Mouse (Mus musculus) layer of hippocampus, postnatal 25 days (tissue): Measurements from ENCODE around the gene Keap1. TPM values are rescaled to one million over a fixed set of nuclear protein-coding genes. Genes with fewer than 3 reads are reported as not detected.
"Not testable (repeated sequence)": the region's sequence is repeated elsewhere in the genome, so short reads cannot be mapped to it uniquely, and the experiment has no call there.

Source experiments
- DNase-seq, 2 experiments: peaks; one replicate each; pipeline ENCODE4 v3.0.0; 2022; ENCODE audit warnings: mixed read lengths in 2 of 2, low spot score in 1 of 2; ENCODE audit errors: extremely low spot score in 1 of 2
- total RNA-seq, 2 experiments: library from RNA; stranded (reverse); gene quantifications; 2 replicates each; pipeline ENCODE4 v1.2.3; 2021

Keap1 gene
- 10 to 100 TPM; 56.7 to 60.1 TPM for total RNA-seq

DNA sequence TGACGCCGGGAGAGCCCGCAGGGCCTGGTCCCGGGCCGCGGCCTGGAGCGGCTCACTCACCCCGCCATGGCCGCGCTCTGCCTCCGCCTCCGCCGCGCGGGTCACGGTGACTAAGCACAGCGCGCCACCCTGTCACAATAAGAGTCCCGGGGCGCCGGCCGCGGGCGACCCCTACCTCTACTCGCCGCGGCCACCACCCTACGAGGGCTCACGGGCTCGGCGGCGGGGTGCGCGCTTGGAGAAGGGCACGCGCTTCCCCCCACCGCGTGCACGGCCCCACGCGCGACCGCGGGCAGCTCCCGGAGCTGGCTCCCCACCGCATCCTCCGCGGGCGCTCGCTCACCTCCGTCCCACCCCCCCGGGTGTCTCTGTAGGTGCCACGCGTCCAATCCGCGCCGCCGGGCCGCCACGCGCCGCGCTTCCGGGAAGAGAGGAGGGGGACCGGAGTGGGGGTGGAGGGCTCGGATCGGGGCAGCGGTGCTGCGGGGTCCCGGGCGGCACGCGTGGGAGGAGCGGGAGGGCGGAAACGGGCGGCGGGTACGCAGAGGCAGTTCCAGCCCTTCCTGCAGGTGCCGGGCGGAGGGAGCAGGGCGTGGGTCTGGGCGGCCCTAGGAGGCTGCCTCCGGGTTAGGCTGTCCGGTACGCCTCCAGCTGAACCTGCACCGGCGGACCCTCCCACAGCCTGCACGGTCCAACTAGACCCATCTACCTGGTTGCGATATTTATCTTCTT lies at the start of gene Keap1:
Gene Keap1 (minus strand): TSS at position 629 of the 732 bp plus-strand sequence.
- peak; percentile 64 to 70 for DNase-seq

DNA sequence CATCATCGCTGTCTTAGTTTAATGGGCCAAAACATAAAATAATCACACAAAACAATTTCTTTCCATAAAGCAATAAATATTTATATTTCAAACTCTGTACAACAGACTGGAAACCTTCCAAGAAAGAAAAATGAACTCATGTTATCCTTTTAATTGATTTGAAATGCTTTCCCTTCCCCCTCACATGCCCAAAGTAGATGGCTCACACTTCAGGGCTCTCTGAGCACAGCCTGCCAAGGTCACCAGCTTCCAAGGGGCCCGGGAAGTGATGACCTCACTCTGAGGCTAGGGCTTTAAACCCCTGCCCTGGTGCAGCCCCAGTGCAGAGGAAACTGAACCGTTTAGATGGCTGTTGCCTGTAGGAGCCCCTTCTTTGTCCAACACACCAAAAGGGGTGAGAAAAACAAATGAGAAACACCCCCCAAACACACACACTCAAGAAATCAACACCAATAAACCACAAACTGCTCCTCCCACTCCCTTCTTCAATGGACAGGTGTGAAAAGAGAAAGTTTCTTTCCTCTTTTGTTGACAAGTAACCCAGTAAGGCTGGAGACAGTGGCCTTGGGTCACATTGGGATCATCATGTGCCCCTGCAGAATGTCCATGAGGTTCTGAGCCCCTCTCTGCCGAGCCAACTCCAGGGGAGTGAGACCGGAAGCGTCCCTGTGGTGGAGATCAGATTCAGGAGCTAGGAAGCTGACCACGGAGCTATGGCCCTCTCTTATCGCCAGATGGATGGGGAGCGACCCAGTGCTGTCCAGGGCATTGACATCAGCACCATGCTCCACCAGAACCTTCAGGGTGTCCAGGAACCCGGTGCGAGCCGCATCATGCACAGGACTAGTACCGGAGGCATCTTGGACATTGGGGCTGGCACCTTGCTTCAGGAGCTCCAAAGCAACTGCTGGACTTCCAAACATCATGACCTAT lies 49.5 kb upstream of the Keap1 start:
- DNase-seq, result no peak

GRCm38 (mm10) chr9:21287571-21288402 lies 48.6 kb upstream of the Keap1 start, which contains the start of gene Kri1:
Gene Kri1, minus strand, starts transcription at chr9:21287969.
- DNase-seq, result peak; percentile 88 to 91

DNA sequence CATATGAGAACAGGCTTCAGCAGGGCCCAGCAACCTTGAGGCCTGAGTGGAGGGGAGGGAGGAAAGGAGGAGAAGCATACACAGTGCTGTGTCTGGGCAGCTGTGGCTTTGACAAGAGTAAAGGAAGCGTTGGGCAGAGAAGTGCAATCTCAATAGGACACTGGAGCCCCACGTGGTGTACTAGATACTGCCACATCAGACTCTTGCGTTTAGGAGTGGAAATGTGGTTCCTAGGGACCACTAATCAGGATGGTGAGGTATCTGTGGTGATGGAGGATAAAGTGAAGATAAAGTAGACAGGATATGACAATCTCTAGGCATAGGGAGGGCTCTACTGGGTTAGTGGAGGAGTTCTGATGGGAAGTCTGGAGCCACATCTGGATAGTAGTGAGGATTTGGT lies 47.6 kb upstream of the Keap1 start:
- DNase-seq, result no peak

GRCm38 (mm10) chr9:21283994-21284393 lies 44.8 kb upstream of the Keap1 start:
- DNase-seq, result no peak

DNA sequence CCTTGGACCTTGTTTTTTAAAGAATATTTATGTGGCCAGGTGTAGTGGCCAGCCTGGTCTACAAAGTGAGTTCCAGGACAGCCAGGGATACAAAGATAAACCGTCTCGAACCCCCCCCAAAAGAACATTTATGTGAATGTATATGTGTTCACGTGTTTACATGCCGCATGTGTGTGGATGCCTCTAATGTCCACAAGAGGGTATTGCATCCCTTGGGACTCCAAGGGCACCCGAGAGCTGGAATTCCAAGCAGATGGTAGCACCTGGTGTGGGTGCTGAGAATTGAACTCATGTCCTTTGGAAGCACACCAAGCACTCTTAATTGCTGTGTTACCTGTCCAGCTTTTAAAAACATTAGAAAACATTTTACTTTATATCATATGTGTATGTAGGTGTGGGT lies 44.4 kb upstream of the Keap1 start:
- DNase-seq, result no peak

- no peak for DNase-seq
These were observed 38.6 kb upstream of the Keap1 start for GRCm38 (mm10) chr9:21277776-21278175.

DNA sequence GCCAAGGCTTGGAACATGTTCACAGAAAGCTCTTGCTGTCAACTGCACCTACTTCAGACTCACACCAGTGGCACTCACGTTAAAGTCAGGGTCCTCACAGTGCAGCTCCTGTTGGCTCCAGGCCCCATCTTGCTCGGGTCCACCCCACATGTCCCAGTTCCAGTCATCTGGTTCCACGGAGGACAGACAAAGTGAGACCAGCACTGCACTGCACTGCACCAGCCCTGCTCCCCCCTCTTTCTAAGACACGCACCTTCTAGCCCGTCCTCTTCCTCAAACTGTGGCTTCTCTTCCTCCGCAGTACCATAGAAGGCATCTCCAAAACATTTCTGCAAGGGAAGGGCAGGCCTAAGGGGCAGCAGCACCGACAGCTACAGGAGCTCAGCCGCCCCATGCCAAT lies 37.1 kb upstream of the Keap1 start:
- DNase-seq, result no peak

DNA sequence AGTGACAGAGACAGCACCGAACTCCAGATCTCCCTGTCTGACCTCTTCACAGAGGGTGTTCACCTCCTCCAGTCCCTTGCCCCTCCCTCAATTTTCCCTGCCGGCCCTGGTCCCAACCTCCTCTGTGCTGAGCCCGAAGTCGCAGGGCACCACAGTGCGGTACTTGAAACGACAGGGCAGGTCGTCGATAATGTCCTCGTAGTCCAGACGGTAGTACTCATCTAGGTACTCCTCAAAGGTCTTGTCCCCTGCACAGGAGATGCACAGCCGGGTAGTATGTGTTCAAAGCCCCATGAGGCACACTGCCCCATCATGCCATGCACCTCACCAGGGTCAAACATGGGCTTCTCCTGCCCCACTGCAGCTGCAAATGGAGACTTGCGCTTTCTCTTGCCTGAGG lies 36.6 kb upstream of the Keap1 start:
- no peak for DNase-seq

DNA sequence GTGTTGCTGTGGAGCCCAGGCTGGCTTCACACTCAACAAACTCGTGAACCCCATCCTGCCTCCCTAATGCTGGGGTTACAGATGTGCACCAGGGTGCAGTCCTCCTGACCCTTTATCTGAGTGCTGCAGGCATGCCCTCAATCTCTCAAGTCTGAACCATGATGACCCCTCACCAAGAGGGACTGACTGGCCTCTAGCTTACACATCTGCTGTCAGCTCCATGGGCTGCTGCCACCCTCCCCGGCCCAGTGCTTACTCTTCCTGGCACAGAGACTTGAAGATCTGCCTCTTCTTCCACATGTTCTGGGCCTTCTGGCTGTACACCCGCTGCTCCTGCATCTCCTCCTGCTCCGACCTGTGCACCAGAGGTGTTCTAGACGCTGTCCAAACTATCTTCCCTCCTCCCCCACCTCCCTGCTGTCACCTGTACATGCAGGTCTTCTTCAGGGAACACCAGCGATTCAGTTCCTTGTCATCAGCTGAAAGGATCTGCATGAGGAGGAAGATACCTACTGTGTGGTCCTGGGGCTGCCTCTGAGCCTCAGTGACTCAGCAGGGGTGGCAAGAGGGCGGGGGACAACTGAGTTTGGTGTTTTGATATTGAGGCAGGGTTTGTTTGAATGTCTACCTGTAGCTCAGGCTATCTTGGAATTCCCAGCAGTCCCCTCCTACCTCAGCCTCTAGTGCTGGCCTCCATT lies 36.0 kb upstream of the Keap1 start:
- no peak for DNase-seq

GRCm38 (mm10) chr9:21274336-21274735 lies 35.2 kb upstream of the Keap1 start:
- DNase-seq, result no peak

DNA sequence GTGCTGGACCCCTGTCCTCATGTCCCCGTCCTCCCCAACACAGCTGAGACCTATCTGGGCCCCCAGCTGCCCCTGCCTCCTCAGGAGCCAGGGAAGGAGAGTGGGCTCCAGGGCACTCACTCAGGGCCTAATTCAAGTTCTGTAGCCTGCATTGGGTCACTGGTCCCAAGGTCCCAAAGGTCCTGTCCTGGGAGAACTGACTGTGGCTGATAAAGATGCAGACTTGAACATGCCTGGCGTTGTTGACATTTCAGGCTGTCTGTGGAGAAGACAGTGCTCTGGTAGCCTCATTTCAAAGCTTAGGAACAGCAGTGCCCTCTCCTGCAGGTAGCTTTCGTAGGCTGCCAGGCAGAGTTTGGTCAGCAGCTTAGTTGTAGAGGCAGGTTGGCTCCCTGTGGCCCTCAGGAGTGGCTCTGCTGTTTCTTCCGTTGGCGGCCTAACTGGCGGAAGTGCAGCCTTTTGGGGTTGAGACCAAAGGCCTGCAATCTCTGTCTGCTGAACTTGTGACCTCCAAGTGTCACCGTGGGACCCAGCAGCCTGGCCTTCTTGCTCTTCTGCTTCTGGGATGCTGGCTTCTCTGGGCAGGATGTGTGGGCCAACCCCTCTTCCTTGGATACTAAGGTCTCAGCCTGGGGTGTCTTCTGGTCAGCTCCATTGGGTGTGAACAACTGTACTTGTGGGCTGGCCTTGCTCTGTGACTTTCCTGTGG lies 34.5 kb upstream of the Keap1 start:
- no peak for DNase-seq

DNA sequence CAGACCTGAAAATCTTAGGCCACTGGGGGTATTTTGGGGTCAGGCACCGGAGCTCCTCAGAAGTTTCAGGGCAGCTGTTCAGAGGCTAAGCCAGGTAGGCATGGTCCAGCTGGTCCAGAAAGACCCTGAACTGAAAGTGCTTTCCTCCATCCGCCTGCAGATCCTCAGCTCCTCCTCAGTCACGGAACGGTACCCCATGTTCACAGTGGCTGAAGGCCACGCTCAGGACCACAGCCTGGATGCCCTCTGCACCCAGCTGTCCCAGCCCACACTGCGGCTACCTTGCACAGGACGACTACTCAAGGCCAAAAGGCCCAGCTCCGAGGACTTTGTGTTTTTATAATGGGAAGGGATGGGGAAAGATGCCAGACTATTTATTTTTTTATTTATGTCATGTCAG lies 33.9 kb upstream of the Keap1 start:
- no peak for DNase-seq

DNA sequence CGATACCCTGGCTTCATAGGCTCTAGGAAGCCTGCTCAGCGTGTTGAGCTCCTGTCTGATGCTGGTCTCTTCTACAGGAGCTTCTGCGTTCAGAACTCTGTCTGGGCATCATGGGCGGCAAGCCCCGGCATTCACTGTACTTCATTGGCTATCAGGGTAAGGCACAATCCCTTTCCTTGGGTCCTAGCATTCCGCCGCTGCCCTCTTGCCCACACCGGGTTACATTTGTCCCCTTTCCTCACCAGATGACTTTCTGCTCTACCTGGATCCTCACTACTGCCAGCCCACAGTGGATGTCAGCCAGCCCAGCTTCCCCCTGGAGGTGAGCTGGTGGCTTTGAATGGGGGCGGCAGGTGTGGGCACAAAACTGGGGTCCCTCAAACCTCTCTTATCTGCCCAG lies 33.2 kb upstream of the Keap1 start:
- DNase-seq, result no peak

DNA sequence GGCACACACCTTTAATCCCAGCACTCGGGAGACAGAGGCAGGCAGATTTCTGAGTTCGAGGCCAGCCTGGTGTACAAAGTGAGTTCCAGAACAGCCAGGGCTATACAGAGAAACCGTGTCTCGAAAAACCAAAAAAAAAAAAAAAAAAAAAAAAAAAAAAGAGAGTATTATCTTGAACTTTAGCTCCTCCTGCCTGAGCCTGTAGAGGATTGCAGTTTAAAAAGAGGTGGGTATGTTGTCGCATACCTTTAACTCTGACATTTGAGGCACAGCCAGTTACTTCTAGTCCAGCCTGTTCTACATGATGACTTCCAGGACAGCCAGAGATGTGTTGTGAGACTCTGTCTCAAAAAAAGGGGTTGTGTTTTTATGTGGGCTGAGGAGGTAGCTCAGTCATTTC lies 30.4 kb upstream of the Keap1 start:
- DNase-seq, result not testable (repeated sequence)

GRCm38 (mm10) chr9:21268305-21268704 lies 29.1 kb upstream of the Keap1 start:
- no peak for DNase-seq

DNA sequence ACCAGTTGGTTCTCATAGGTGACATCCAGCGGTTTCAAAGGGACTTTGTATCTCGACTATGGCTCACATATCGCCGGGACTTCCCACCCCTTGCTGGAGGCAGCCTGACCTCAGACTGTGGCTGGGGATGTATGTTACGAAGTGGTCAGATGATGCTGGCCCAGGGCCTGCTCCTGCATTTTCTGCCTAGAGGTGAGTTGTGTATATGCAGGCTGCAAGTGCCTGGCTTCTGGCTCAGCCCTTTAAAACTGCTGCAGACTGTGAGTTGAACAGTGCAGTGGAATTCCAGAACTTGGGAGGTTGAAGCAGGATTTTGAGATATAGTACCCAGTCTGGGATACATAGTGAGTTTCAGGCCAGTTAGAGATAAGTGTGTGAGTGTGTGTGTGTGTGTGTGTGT lies 27.7 kb upstream of the Keap1 start:
- no peak for DNase-seq

DNA sequence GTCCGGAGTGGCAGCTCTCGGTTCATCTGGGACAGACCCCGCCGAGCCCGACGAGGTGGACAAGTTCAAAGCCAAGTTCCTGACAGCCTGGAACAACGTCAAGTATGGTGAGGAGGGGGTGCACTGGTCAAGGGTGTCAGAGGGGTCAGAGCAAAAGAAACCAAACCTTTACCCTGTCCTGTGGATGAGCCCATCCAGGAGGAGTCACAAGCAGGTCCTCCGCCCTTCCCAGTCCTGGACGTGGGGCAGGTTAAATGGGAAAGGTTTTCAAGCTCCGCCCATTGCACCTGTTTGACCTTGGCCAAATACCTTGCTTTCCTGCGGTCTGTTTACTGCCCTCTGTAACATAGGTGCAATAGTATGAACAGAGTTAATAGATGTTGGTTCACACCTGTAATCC lies 26.4 kb upstream of the Keap1 start:
- DNase-seq, result no peak

DNA sequence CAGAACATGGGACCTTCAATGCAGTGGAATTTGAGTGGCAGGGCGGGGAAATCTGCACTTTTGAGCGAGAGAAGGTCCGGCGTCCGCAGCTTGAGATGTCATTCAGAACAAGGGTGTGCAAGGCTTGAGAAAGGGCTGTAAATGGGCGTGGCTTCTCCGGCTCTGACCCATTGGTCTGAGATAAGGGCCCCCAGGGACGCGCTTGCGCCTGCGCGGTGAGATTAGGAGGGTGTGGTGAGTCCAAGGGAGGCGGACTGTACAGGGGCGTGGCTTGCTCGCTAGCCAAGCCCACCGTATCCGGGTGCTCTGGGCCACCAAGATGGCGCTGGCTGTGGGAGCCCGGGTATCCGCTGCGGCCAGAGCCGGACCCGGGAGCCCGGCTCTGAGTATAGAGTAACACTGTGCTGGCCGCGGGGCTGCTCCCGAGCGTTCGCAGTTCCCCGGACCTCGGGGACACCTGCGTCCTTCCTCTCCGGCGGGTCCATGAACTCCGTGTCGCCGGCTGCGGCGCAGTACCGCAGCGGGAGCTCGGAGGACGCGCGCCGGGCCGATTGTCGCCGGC lies 25.9 kb upstream of the Keap1 start, which contains the start of gene Atg4d:
Gene Atg4d (plus strand): TSS at position 294 of the 562 bp plus-strand sequence.
- DNase-seq, result peak; percentile 88 to 89
